Mouse (Mus musculus): ENCODE results near the gene Adra1d.

DNA sequence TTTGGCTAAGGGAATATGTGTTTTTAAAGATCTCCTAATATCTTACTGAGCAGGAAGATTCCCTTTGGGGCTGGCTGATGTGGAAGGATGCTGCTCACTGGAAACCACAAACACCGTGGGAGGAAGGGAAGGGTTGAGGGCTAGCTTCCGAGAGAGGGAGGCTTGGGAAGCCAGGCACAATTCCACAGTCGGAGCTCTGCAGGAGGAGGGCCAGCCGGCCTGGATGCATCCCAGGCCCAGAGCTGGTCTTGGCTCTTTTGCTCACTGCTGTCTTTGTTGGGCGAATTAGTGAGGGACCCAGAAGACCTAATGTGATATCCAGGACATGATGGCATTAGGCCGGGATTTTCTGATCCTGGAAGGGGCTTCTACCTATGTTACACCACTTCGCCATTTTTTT, 63.9 kb downstream of the Adra1d start:
- TF ChIP-seq CTCF (conservative IDR thresholded peaks at IDR 0.05; ENCODE audit: low read length) (no peak), NANOG (IDR thresholded peaks at IDR 0.05; ENCODE audit: borderline replicate concordance, low read length) (no peak)
